Mouse (Mus musculus) layer of hippocampus, adult 2 months (tissue): ENCODE measurements around the gene Arap1. TPM values are rescaled to one million over a fixed set of nuclear protein-coding genes. Genes with fewer than 3 reads are reported as not detected.

Source experiments
- DNase-seq, 2 experiments: peaks; one replicate each; pipeline ENCODE4 v3.0.0; 2022; ENCODE audit warnings: low spot score in 2 of 2
- H3K27ac ChIP-seq: fragments of 200-600 bp; 2 replicates; pipeline ENCODE4 v1.8.1; 2022
- H3K4me3 ChIP-seq: fragments of 200-600 bp; 2 replicates; pipeline ENCODE4 v1.8.1; 2022; ENCODE audit warnings: mild to moderate bottlenecking
- CTCF ChIP-seq: fragments of 200-600 bp; conservative IDR thresholded peaks from 2 replicates; pipeline ENCODE4 v1.8.1; 2022; ENCODE audit warnings: antibody characterized with exemption, mild to moderate bottlenecking, moderate library complexity
- total RNA-seq, 2 experiments: library from RNA; stranded (reverse); gene quantifications; 2 replicates each; pipeline ENCODE4 v1.2.3; 2021

Arap1 gene
- total RNA-seq, 2 experiments from 2014 or later, result 19.2 to 20.0 TPM

DNA sequence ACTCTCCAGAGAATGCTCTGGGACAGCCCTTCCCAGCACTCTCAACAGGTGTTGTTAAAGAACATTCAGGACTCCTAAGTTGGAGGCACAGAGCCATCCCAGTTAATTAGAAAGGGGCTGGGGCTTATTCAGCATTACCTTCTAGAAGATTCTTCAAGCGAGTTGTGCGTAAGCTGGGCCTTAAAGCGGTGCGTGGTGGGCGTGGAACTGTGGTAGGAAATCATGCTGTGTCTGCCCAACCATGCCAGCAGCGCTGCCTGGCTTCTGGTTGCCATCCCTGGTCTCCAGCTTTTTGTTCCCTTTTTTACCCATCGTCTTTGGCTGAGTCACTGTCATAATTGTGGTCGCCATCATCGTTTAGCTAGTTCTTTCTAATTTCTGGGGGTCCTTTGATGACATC, 106.6 kb downstream of the Arap1 start:
- no peak for DNase-seq
- TF ChIP-seq CTCF, result no peak
- H3K4me3 ChIP-seq, result peak overlapping the region; percentile 67; the same call in 1 of the 2 replicates
- H3K27ac ChIP-seq, result peak overlapping the region; percentile 86

DNA sequence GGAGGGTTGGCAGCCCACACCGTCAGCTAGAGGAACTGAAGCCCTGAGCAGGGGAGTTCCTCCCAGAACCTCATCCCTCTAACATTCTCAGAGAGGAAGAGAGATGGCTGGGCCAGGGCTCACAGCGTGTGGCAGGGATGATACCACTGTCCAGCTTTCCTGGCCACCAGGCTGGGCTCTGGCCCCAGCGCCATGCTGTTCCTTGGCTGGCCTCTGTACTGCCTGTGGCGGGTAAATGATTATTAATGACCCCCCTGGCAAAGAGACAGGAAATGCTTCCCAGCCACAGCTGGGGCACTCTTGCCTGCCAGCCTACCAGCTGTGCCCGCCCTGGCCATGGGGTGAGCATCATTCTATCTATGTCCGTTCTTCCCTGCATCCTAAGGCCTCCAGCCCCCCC, 107.3 kb downstream of the Arap1 start:
- Histone ChIP-seq H3K27ac (peak overlapping the region; percentile 86), H3K4me3 (no peak overlapping the region; the same call in 1 of the 2 replicates)
- peak; percentile 26 for TF ChIP-seq CTCF
- no peak for DNase-seq

DNA sequence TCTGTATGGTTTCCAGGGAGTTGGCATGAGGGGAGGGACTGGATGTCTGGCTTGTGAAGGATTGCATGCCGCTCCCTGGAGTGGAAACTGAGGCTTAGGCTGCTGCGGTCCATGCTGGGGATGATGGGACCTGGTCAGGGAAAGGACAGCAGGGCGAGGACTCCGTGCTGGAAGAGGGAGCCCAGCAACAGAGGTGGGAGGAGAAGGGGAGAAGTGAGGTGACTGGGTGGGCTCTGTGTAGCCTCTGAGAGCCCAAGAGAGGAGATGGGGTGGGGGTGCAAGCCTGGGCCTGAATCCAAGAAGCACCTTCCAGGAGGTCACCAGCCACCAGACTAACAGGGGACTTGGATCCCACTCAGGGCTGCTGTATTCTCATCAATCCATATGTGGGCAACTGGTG, 108.5 kb downstream of the Arap1 start:
- peak overlapping the region; percentile 23 for H3K4me3 ChIP-seq
- H3K27ac ChIP-seq, result peak overlapping the region; percentile 86
- no peak for DNase-seq

DNA sequence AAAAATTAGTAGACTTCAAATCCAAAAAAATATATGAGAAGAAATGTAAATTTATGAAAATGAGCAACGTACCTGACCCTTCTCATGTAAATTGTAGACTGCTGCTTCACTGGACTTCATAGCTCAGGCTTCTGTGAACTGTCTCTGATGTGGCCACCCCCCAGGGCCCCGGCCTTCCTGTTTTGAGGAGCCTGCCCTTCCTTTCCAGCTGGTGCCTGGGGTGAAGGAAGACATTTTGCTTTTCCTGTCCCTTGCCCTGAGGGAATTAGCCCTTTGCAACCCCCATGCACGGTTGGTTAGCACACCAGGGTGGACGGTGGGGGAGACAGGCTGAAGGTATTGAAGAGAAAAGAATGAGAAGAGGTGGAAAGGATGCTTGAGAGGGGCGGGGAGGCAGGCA, 108.9 kb downstream of the Arap1 start:
- Histone ChIP-seq H3K27ac (peak overlapping the region; percentile 86), H3K4me3 (peak overlapping the region; percentile 23)
- DNase-seq, result no peak
- TF ChIP-seq CTCF, result no peak

More for the DNA sequence above, 108.5 kb downstream of the Arap1 start:
- no peak for TF ChIP-seq CTCF

DNA sequence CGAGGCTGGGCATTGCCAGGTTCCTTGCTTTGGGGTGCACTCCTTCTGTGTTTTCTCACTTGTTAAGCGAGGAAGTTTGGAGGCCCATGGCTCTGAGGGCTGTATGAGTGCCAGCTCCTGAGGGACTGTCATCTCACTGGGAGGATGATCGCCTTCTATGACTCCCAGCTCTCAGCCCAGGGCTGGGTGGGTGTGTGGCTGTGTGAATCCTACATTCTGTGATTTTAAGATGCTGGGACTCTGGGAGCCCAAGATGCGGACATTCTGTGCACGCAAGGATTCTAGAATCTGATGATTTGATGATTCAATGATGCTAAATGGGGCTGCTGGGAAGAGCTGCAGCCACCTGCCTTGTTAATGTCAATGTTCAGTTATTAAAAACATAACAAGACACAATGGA, 109.4 kb downstream of the Arap1 start:
- H3K27ac ChIP-seq, result peak overlapping the region; percentile 86
- peak in 1 of 2 experiments; percentile 76 for DNase-seq
- peak overlapping the region; percentile 23 for H3K4me3 ChIP-seq
- no peak for TF ChIP-seq CTCF

DNA sequence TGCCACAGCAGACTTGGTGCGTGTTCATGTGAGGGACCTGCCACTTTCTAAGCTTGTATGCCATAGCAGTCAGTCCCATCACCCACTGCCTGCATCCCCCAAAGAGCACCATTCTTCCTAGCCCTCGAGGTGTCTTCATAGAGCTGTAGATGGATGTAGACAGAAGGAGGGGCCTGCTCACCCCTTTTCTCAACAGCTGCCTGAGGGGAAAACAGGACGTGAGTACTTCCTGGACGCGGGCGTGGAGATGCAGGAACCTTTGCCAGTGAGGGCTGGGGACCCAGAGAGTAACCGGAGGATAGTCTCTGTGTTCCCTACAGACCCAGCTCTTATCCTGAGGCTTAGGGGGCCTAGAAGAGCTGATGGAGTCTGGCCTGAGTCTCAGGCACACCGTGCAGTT, 109.9 kb downstream of the Arap1 start:
- TF ChIP-seq CTCF, result no peak
- H3K27ac ChIP-seq, result peak overlapping the region; percentile 86

GRCm38 (mm10) chr7:101458278-101458781, 110.5 kb downstream of the Arap1 start:
- H3K27ac ChIP-seq, result peak overlapping the region; percentile 86
- no peak overlapping the region; the same call in 1 of the 2 replicates for H3K4me3 ChIP-seq
- TF ChIP-seq CTCF, result no peak
- DNase-seq, result no peak

More for the DNA sequence above, 109.9 kb downstream of the Arap1 start:
- H3K4me3 ChIP-seq, result peak overlapping the region; percentile 6; the same call in 1 of the 2 replicates
- DNase-seq, result no peak

DNA sequence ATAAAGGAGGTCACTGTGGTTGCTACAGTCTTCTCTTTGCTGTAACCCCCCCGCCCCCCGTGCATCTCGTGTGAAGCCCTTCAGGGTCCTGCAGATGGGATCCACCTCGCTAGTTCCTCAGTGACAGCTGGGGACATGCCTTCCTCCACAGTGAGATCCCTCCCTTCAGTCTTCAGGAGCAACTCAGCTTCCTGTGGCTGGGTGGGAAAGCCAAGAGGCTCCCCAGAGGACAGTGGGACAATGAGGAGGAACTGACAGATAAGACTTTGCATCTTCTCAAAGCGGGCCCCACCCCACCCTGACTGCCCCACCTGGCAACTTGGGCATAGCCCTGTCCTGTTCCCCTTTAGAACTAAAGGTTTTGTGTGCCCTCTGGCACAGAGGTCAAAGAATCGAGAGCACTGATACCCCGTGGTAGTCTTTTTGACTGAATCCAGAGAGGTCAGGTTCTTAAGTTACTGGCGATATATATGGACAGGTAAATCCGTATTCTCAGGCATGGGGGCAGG, 111.5 kb downstream of the Arap1 start:
- no peak for TF ChIP-seq CTCF
- no peak for DNase-seq
- H3K27ac ChIP-seq, result peak overlapping the region; percentile 86
- H3K4me3 ChIP-seq, result no peak overlapping the region

DNA sequence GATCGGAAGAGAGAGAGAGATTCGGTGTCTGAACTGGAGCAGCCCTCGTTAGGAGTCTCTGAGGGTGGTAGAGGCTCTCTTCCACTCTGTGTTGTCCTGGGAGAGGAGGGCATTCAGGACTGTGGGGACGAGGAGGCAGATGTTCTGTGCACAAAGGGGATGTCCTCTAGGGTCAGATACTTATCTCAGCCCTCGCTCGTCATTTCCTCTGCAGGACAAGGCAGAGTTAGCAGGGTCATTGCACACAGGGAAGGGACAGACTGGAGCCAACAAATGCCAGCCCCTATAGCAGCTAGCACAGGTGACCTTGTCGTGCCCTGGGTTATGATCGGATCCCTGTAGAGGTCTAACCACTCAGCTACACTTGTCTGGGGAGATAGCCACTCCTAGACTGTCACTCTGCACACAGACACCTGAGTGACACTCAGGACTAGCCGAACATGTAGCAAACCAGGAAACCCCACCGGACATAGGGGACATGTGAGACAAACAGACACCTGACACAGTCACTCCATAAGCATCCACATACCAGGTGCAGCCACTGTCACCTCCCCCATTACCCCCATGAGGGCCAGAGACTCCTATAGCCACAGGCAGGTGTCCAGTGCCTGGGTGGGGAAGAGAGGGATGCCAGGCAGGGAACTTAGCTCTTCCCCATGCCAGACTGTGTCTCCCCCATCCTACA, 112.2 kb downstream of the Arap1 start:
- Histone ChIP-seq H3K4me3 (no peak overlapping the region; the same call in 1 of the 2 replicates), H3K27ac (peak overlapping the region; percentile 82)
- no peak for DNase-seq
- TF ChIP-seq CTCF, result no peak

DNA sequence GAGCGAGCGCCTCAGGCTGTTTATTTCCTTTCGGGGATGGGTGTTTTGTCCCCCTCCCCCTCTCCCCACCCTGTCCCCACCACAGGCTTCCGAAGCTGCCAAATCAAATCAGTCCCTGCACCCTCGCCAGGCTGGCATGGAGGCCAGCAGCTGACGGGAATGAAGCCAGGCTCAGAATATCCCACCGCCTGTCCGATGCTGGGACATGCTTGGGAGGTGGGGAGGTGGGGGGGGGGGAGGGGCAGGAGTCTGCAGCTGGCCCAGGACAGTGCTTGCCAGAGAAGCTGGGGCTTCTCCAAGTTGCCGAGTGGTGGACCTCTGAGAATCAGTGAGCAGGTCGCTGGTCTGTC, 112.7 kb downstream of the Arap1 start:
- Histone ChIP-seq H3K27ac (peak overlapping the region; percentile 82), H3K4me3 (no peak overlapping the region; the same call in 1 of the 2 replicates)
- TF ChIP-seq CTCF, result no peak
- peak; percentile 62 to 71 for DNase-seq

DNA sequence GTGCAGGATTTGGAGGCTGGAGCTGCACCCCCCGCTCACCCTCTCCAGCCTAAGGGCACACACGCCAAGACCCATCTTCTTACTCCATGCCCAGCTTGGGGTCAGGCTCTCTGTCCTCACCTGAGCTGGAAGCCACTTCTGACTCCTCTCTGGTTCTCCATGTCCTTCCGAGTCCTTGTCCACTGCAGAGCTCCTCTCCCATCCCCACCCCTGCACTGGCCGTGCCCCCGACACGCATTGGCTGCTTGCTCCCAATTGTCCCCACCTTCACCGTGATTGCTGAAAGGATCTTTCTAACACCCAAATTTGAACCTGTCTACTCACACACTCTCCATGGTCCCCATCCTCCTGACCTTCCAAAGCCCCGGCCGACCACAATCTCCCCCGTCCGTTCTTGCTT, 113.7 kb downstream of the Arap1 start:
- Histone ChIP-seq H3K27ac (peak overlapping the region; percentile 82), H3K4me3 (no peak overlapping the region)
- no peak for TF ChIP-seq CTCF
- no peak for DNase-seq

Other genes starting within 250 kb of the Arap1 start
- 10 to 100 TPM; 37.9 to 47.8 TPM for gene Atg16l2, start 45.8 kb upstream of the Arap1 start, total RNA-seq
- gene Stard10, start 31.0 kb upstream of the Arap1 start, total RNA-seq, result 10 to 100 TPM; 23.6 to 24.6 TPM
- 1 to 10 TPM in 1 of 2 experiments, not detected in 1; 2.4 TPM for gene Gm45837, start 62.8 kb downstream of the Arap1 start, total RNA-seq
- 100 to 1,000 TPM; 300 to 318 TPM for gene Pde2a, start 73.6 kb downstream of the Arap1 start, total RNA-seq
- not detected for gene Art2b, start 237.5 kb downstream of the Arap1 start, total RNA-seq